Mouse (Mus musculus) stomach, embryonic 14.5 days (tissue): ENCODE data around the gene Cnn1. TPM values are rescaled to one million over a fixed set of nuclear protein-coding genes. Genes with fewer than 3 reads are reported as not detected.

Experiments used
- ATAC-seq: fragments of 200-750 bp; cut with Nextera tagmentation; 2 replicates; pipeline ENCODE4 v1.8.0; 2017; ENCODE audit warnings: low read depth, moderate TSS enrichment; ENCODE audit not compliant: insufficient number of reproducible peaks, insufficient read depth, low FRiP score
- H3K27ac ChIP-seq: fragments of 300-500 bp; sonication (generic); 2 replicates; pipeline ENCODE4 v1.5.1; 2014; ENCODE audit warnings: mild to moderate bottlenecking, low read length, moderate library complexity, mixed read lengths
- H3K27me3 ChIP-seq: fragments of 300-500 bp; sonication (generic); 2 replicates; pipeline ENCODE4 v1.6.1; 2014; ENCODE audit warnings: low read length, control low read depth, mixed read lengths; ENCODE audit not compliant: control insufficient read depth, insufficient read depth
- H3K36me3 ChIP-seq: fragments of 300-500 bp; sonication (generic); 2 replicates; pipeline ENCODE4 v1.6.1; 2014; ENCODE audit warnings: mild to moderate bottlenecking, control low read depth, low read length, moderate library complexity, mixed read lengths; ENCODE audit not compliant: control insufficient read depth, insufficient read depth
- H3K4me1 ChIP-seq: fragments of 300-500 bp; sonication (generic); 2 replicates; pipeline ENCODE4 v1.6.1; 2014; ENCODE audit warnings: low read length, control low read depth, mixed read lengths; ENCODE audit not compliant: control insufficient read depth, insufficient read depth
- H3K4me2 ChIP-seq: fragments of 300-500 bp; sonication (generic); replicated peaks from 2 replicates; pipeline ENCODE4 v1.6.1; 2014; ENCODE audit warnings: low read depth, low read length, control low read depth
- H3K4me3 ChIP-seq: fragments of 300-500 bp; sonication (generic); 2 replicates; pipeline ENCODE4 v1.5.1; 2014; ENCODE audit warnings: low read depth, low read length, control low read depth
- H3K9ac ChIP-seq: fragments of 300-500 bp; sonication (generic); replicated peaks from 2 replicates; pipeline ENCODE4 v1.6.1; 2014; ENCODE audit warnings: low read depth, mild to moderate bottlenecking, control low read depth, low read length, moderate library complexity, mixed read lengths
- H3K9me3 ChIP-seq: fragments of 300-500 bp; sonication (generic); 2 replicates; pipeline ENCODE4 v1.6.1; 2016; ENCODE audit warnings: low read depth, low read length, control low read depth; ENCODE audit not compliant: control insufficient read depth
- WGBS: fragments of 180-500 bp; shearing (Covaris S2); extraction: QIAGEN DNeasy Blood & Tissue Kit; methylation state at CpG from one replicate; pipeline ENCODE4 v1.1.7; 2014; 5-methylcytosine and 5-hydroxymethylcytosine counted together
- polyA plus RNA-seq: library from polyadenylated mRNA; unstranded; fragments of >200 nt; fragmentation: Nextera tagmentation; extraction: Ambion mirVana; gene quantifications from 2 replicates; pipeline ENCODE4 v1.2.1, GENCODE M21; 2014

Cnn1 gene
- polyA plus RNA-seq, 1 experiment from 2014 or later: 443 TPM

DNA sequence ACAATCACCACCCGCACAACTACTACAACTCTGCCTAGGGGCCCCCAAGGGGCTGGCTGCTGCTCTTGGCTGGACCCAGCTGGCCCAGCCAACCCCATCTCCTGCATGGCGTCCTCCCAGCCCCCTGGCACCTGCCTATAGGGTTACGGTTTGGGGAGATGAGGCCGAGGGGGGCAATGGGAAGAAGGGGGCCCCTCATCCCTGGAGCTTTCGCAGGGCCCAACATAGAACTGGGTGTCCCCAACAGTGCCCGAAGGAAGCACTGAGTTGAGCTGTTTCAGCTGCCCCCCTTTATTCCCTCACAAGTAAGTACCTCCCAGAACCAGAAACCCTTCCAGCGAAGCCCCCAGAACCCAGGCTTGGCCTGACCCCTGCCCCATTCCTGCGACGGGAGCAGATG is 9.2 kb downstream of the Cnn1 start:
- no peaks in the 10 kb centered on the region for H3K9me3 ChIP-seq
- H3K36me3 ChIP-seq: peaks cover 30% of the 10 kb centered on the region
- no peaks in the 10 kb centered on the region for H3K27me3 ChIP-seq
- no peak overlapping the region for H3K9ac ChIP-seq
- no peak overlapping the region for H3K4me3 ChIP-seq
- ATAC-seq: no peak
- no peaks in the 10 kb centered on the region for H3K4me1 ChIP-seq
- 85% methylated on average over 9 of the region's 9 CpGs for WGBS
- no peak overlapping the region for H3K4me2 ChIP-seq
- H3K27ac ChIP-seq: no peak overlapping the region

DNA sequence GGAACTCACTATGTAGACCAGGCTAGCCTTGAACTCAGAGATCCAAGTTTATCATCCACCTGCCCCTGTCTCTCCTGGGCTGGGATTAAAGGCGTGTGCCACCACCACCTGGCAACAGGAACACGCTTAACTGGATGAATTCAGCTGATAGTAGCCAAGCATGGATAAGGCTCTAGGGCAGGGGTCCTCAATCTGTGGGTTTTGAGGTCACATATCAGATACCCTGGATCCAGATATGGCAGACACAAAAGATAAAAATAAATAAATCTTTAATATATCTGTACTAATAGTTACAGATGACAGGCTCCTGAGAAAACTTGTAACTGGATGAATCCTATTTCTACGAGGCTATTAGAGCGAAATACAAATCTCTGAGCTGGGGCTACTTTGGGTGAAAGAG is 16.6 kb downstream of the Cnn1 start:
- WGBS: 83% methylated on average over 4 of the region's 4 CpGs
- H3K27ac ChIP-seq: no peak overlapping the region
- 0 out of 2 replicates have a peak overlapping the region, but pooled peaks have one; percentile 73 for H3K9ac ChIP-seq
- H3K4me2 ChIP-seq: peak overlapping the region; percentile 84
- ATAC-seq: no peak
- peaks cover 25% of the 10 kb centered on the region for H3K36me3 ChIP-seq
- H3K4me3 ChIP-seq: peak overlapping the region; percentile 91
- H3K4me1 ChIP-seq: peaks cover 9% of the 10 kb centered on the region; the same call in 1 of the 2 replicates
- H3K9me3 ChIP-seq: no peaks in the 10 kb centered on the region
- no peaks in the 10 kb centered on the region for H3K27me3 ChIP-seq

DNA sequence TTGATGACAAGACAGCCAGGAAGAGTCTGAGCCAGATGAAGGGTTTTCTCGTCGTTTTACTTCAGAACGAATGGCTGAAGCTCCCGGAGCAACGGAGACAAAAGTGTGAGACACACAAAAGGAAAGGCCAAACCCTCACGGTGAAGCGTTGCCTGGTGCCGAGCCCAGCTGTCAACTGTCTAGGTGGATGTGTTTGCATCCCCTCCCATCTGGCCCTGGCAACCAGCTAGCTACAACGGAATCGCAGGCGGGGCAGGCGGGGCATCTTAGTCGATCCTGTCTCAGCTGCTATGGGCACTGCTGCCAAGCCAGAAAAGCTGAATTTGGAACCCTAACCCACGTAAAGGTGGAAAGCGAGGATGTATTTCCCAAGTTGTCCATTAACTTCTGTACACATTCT is 17.1 kb downstream of the Cnn1 start:
- peaks cover 22% of the 10 kb centered on the region for H3K36me3 ChIP-seq
- H3K4me2 ChIP-seq: peak overlapping the region; percentile 84
- peak overlapping the region; percentile 73 for H3K9ac ChIP-seq
- H3K27me3 ChIP-seq: no peaks in the 10 kb centered on the region
- no peak for ATAC-seq
- peaks cover 9% of the 10 kb centered on the region; the same call in 1 of the 2 replicates for H3K4me1 ChIP-seq
- WGBS: 24% methylated on average over 15 of the region's 15 CpGs
- H3K27ac ChIP-seq: no peak overlapping the region; the same call in 1 of the 2 replicates
- peak overlapping the region; percentile 91 for H3K4me3 ChIP-seq
- H3K9me3 ChIP-seq: no peaks in the 10 kb centered on the region

DNA sequence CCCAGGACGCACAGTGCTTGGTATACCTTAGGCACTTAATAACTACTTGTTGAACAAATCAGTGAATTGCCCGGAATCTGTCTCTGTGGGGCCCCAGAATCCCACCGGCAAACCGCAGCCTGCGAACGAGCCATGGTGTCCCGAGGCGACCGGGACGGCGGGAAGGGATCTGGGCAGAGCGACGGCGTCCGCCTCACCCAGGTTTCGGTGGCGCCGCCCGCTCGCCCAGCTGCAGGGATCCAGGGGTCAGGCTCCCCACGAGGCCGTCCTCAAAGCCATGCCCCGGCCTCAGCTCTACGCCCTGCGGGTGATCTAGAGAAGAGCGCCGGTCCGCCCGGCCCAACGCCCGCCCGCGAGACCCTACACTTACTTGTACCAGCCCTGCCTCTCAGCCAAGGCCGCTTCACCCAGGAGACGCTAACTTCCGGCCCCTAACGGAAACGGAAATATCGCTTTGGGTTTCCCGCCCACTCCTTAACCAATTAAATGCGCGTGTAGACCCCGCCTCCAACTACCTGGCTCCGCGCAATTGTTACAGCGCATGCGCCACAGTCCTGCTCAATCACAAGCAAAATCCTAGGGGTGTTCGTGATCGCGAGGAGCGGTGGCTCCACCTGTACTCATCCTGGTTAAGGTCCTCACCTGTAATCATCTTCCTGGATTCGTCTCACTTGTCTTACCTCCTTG is 17.9 kb downstream of the Cnn1 start, which contains the start of gene Elof1:
Gene Elof1, minus strand, starts transcription at position 433 of the 687 bp plus-strand sequence.
- Histone ChIP-seq H3K27ac (peak within 1 kb of the TSS; percentile 69; the same call in 1 of the 2 replicates), H3K4me3 (peak within 1 kb of the TSS; percentile 91), H3K9ac (peak within 1 kb of the TSS; percentile 73), H3K4me2 (peak within 1 kb of the TSS; percentile 84), H3K4me1 (peaks cover 9% of the 10 kb centered on the region; the same call in 1 of the 2 replicates), H3K27me3 (no peaks in the 10 kb centered on the region), H3K36me3 (peaks cover 17% of the 10 kb centered on the region), H3K9me3 (no peaks in the 10 kb centered on the region)
- WGBS: under 1% methylated on average over 52 of the region's 52 CpGs
- peak; percentile 94 for ATAC-seq

DNA sequence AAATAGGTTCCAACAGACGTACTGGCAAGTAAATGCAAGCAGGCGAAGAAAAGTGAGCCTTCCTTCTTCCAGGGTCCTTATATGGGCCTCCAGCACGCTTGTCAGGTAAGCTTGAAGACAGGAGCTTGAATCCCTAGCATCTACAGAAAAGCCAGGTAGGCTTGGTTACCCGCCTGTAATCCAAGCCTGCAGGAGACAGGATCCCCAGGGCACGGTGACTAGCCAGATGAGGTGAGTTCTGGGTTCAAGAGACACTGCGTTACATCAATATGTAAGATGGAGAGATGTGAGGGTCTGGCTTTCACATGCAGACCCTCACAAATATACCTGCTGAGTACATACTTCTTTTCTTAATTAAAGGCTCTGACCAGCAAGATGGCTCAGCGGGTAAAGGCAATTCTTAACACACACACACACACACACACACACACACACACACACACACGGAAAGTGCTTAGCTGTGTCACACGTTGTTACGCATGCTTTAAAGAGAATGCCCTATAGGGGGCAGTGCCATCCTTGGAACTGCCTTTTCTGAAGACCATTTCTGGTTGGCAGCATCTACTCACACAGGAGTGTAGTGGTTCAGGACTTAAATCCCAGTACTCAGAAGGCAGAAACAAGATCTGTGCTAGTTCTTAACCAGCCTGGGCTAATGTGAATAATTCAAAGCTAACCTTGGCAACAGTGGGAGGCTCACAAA is 18.9 kb downstream of the Cnn1 start:
- Histone ChIP-seq H3K36me3 (peaks cover 7% of the 10 kb centered on the region), H3K27me3 (no peaks in the 10 kb centered on the region), H3K4me1 (peaks cover 9% of the 10 kb centered on the region; the same call in 1 of the 2 replicates), H3K4me3 (peak overlapping the region; percentile 91; the same call in 1 of the 2 replicates), H3K27ac (no peak overlapping the region), H3K9me3 (no peaks in the 10 kb centered on the region), H3K4me2 (peak overlapping the region; percentile 84), H3K9ac (0 out of 2 replicates have a peak overlapping the region, but pooled peaks have one; percentile 73)
- no peak for ATAC-seq
- 40% methylated on average over 10 of the region's 10 CpGs for WGBS

DNA sequence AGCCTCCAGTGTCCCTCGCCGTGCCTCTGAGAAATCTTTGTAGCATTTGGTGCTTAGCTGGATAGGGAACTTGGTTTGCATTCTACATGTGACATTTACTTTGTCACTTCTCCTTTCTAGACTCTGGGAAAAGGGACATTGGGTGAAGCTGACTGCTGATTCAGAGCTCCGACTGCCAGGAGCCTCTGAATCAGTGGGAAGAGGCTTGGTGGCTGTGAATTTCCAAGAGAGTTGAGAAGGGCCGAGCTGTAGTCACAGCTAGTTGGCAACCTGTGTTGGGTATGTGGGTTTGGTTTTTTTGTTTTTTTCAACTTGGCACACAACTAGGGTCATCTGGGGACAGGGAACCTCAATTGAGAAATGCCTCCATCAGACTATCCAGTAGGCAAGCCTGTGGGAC is 20.5 kb downstream of the Cnn1 start:
- Histone ChIP-seq H3K27me3 (no peaks in the 10 kb centered on the region), H3K9me3 (no peaks in the 10 kb centered on the region), H3K36me3 (no peaks in the 10 kb centered on the region; the same call in 1 of the 2 replicates), H3K9ac (no peak overlapping the region), H3K4me1 (peaks cover 9% of the 10 kb centered on the region; the same call in 1 of the 2 replicates), H3K4me3 (no peak overlapping the region), H3K27ac (no peak overlapping the region), H3K4me2 (no peak overlapping the region)
- ATAC-seq: no peak
- 94% methylated on average over 4 of the region's 4 CpGs for WGBS

DNA sequence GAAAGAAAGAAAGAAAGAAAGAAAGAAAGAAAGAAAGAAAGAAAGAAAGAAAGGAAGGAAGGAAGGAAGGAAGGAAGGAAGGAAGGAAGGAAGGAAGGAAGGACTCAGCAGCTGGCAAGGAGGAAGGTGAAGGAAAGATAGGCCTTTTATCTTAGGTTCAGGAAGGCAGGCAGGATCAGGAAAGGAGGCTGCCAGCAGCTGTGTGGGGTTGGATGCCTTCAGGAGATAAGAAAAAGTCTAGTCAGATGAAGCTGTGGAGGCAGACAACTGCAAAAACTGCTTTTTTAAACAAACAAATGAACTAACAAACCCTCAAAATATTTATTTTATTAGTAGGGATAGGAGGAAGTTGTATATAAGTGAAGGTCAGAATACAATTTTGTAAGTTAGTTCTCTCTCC is 22.5 kb downstream of the Cnn1 start:
- no peak overlapping the region for H3K4me2 ChIP-seq
- no peak overlapping the region for H3K9ac ChIP-seq
- no peak overlapping the region for H3K27ac ChIP-seq
- 0 out of 2 replicates have a peak, but pooled peaks cover 3% of the 10 kb centered on the region for H3K4me1 ChIP-seq
- H3K27me3 ChIP-seq: no peaks in the 10 kb centered on the region
- no peaks in the 10 kb centered on the region for H3K36me3 ChIP-seq
- H3K9me3 ChIP-seq: no peaks in the 10 kb centered on the region
- no peak for ATAC-seq
- H3K4me3 ChIP-seq: no peak overlapping the region

DNA sequence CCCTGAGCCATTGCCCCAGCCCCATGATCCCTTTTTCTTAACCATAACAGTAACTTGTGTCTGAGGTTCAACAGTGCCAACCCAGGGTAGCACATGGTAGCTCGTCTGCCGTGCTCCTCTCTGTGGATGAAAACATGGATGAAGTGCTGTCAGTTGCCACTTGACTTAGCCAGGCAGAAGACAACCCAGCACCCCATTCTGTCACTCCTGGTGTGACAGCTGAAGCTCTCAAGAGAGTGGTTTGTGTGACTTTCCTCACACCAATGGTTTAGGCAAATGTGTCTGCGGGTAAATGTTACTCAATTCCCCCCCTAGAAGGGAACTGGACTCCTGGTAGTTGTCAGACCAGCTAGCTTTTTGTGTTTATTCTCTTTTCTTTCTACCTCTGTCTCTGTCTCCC is 23.0 kb downstream of the Cnn1 start:
- WGBS: 80% methylated on average over 3 of the region's 3 CpGs
- ATAC-seq: no peak
- Histone ChIP-seq H3K9me3 (no peaks in the 10 kb centered on the region), H3K9ac (no peak overlapping the region), H3K4me1 (0 out of 2 replicates have a peak, but pooled peaks cover 3% of the 10 kb centered on the region), H3K4me2 (no peak overlapping the region), H3K4me3 (no peak overlapping the region), H3K27me3 (no peaks in the 10 kb centered on the region), H3K27ac (no peak overlapping the region), H3K36me3 (no peaks in the 10 kb centered on the region)
